ENCODE assay signal across 15 mouse cellular contexts in the genomic region with DNA sequence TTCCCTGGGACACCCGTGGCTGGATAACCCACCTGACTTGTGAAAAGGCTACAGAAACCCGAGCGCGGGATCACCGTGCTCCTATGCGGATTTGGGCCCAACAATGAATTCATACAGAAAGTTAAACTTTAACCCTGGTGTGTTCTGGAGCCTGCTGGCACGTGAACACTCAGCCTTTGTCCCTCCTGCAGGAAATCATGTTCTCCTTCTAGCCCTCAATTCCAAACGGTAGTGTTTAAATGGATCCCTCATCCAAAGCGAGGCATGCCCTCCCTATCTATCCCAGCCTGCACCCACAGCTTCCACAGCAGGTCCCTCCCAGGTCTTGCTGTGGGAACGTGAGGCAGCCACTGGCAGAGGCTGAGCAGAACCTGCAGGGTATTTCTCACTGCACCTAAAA. TPM values are rescaled to one million over a fixed set of nuclear protein-coding genes. Genes with fewer than 3 reads are reported as not detected.
DNase-seq lines count a peak whose midpoint lies in the region; ATAC-seq and TF ChIP-seq lines count a peak whose summit lies in the region.
"Had no signal": no experiment of that assay in that cellular context is flagged by ENCODE, and none has a peak within 500 bp of the region (broad histone marks: within the 10 kb centered on the region; RNA-seq: fewer than 3 reads in every experiment).

No protein-coding gene starts in this region.

- no peak overlapping the region for H3K4me2 ChIP-seq in forebrain, postnatal 0 days (ENCODE audit: low read depth)
- H3K4me2 ChIP-seq in forebrain, embryonic 11.5 days (ENCODE audit: low read depth, low read length, severe bottlenecking): no peak overlapping the region
- no peak overlapping the region for H3K4me2 ChIP-seq in limb, embryonic 13.5 days (replicated peaks)
- H3K4me2 ChIP-seq: midbrain, embryonic 11.5 days; neural tube, embryonic 15.5 days had no signal

- peaks cover 9% of the 10 kb centered on the region for H3K36me3 ChIP-seq in forebrain, postnatal 0 days (ENCODE audit: insufficient read depth)
- H3K36me3 ChIP-seq in forebrain, embryonic 11.5 days (ENCODE audit: control insufficient read depth, insufficient read depth, low read length): no peaks in the 10 kb centered on the region
- peaks cover 2% of the 10 kb centered on the region; the same call in 1 of the 2 replicates for H3K36me3 ChIP-seq in limb, embryonic 13.5 days

- 50% methylated on average over 10 of the region's 10 CpGs for WGBS in forebrain, postnatal 0 days
- whole genome bisulfite sequencing in forebrain, embryonic 11.5 days: 77% methylated on average over 10 of the region's 10 CpGs
- 78% methylated on average over 10 of the region's 10 CpGs for WGBS in limb, embryonic 13.5 days

- peak; percentile 39 for ATAC-seq in forebrain, postnatal 0 days
- ATAC-seq in forebrain, embryonic 11.5 days (replicated peaks; ENCODE audit: low FRiP score): no peak
- no peak for ATAC-seq in limb, embryonic 13.5 days (ENCODE audit: low FRiP score, low read depth)

- no peaks in the 10 kb centered on the region for H3K27me3 ChIP-seq in forebrain, postnatal 0 days (ENCODE audit: insufficient read depth, low read length)
- H3K27me3 ChIP-seq in forebrain, embryonic 11.5 days (ENCODE audit: control insufficient read depth, insufficient read depth, low read length): no peaks in the 10 kb centered on the region
- H3K27me3 ChIP-seq in limb, embryonic 13.5 days: no peaks in the 10 kb centered on the region
- H3K27me3 ChIP-seq: neural tube, embryonic 15.5 days had no signal

- no peak overlapping the region for H3K4me3 ChIP-seq in forebrain, postnatal 0 days (ENCODE audit: low read depth, low read length)
- no peak overlapping the region for H3K4me3 ChIP-seq in forebrain, embryonic 11.5 days (ENCODE audit: low read depth, low read length)
- H3K4me3 ChIP-seq in limb, embryonic 13.5 days: no peak overlapping the region
- H3K4me3 ChIP-seq: forebrain, embryonic 10.5 days; neural tube, embryonic 15.5 days had no signal

- no peak overlapping the region for H3K9ac ChIP-seq in forebrain, postnatal 0 days
- no peak overlapping the region for H3K9ac ChIP-seq in forebrain, embryonic 11.5 days (ENCODE audit: low read length)
- no peak overlapping the region for H3K9ac ChIP-seq in limb, embryonic 13.5 days
- H3K9ac ChIP-seq: neural tube, embryonic 15.5 days had no signal

- no peaks in the 10 kb centered on the region for H3K9me3 ChIP-seq in forebrain, postnatal 0 days (ENCODE audit: low read length)
- H3K9me3 ChIP-seq in forebrain, embryonic 11.5 days (ENCODE audit: control insufficient read depth, low read length): no peaks in the 10 kb centered on the region
- H3K9me3 ChIP-seq in limb, embryonic 13.5 days: no peaks in the 10 kb centered on the region
- H3K9me3 ChIP-seq: forebrain, embryonic 10.5 days; neural tube, embryonic 15.5 days had no signal

- H3K4me1 ChIP-seq in forebrain, postnatal 0 days (ENCODE audit: insufficient read depth): no peaks in the 10 kb centered on the region
- H3K4me1 ChIP-seq in forebrain, embryonic 11.5 days (replicated peaks; ENCODE audit: control insufficient read depth, insufficient read depth, low read length): no peaks in the 10 kb centered on the region
- H3K4me1 ChIP-seq in limb, embryonic 13.5 days: peaks cover 14% of the 10 kb centered on the region
- H3K4me1 ChIP-seq: forebrain, embryonic 10.5 days; neural tube, embryonic 15.5 days had no signal

- 0 out of 2 replicates have a peak overlapping the region, but pooled peaks have one; percentile 46 for H3K27ac ChIP-seq in forebrain, postnatal 0 days (ENCODE audit: low read depth, low read length)
- no peak overlapping the region for H3K27ac ChIP-seq in forebrain, embryonic 11.5 days (ENCODE audit: low read depth, low read length)
- peak overlapping the region; percentile 29; the same call in 1 of the 2 replicates for H3K27ac ChIP-seq in limb, embryonic 13.5 days
- H3K27ac ChIP-seq: forebrain, embryonic 10.5 days; neural tube, embryonic 15.5 days had no signal

- no peak for TF ChIP-seq CTCF in forebrain, postnatal 0 days (IDR thresholded peaks at IDR 0.05; ENCODE audit: low read depth)

- DNase-seq in forebrain, postnatal 0 days: no peak
- DNase-seq in forebrain, embryonic 11.5 days (ENCODE audit: low spot score): no peak
- peak; percentile 8 for DNase-seq in R1 (ENCODE audit: low read depth, low spot score)
- DNase-seq in kidney, adult 18-20 months: peak; percentile 65
- no peak for DNase-seq in natural killer cell, adult 2 months (ENCODE audit: low spot score in 2 of 2)
- DNase-seq in thymus, postnatal 25 days: no peak
- DNase-seq in left cerebral cortex, adult 8-10 months (ENCODE audit: low spot score in 2 of 2): no peak
- DNase-seq: gastrocnemius, postnatal 25 days; heart, postnatal 10 days; left cerebral cortex, postnatal 4 days had no signal

RNA-seq across cellular contexts. Expression of a gene that starts 30.0 kb away (rescaled TPM):
- 0.08 and 0.95 TPM in 2 replicates for total RNA-seq in forebrain, postnatal 0 days (2014; rRNA removed)
- 0.38 and 0.58 TPM in 2 replicates for polyA plus RNA-seq in forebrain, postnatal 0 days (2015; fragmentation: Nextera tagmentation; extraction: Ambion mirVana)
- 1.3 and 1.6 TPM in 2 replicates for polyA plus RNA-seq in forebrain, embryonic 11.5 days (2014; fragmentation: Nextera tagmentation; extraction: Ambion mirVana)
- 60.4 and 66.1 TPM in 2 replicates for polyA plus RNA-seq in limb, embryonic 13.5 days (2015; fragmentation: Nextera tagmentation; extraction: Ambion mirVana)
- 1 to 10 TPM in 1 of 4 experiments, under 1 TPM in 3; 0.27 to 1.2 (median 0.43) TPM for total RNA-seq in left cerebral cortex, adult 8-10 months (2022)
- total RNA-seq: MEL had no signal

Comparison
In these comparisons a context has a peak if more than half of its experiments do, and no peak if none do; other contexts are left out.
1. DNase-seq: peak in R1 (single experiment) and kidney, adult 18-20 months (single experiment); none in forebrain, postnatal 0 days (single experiment), forebrain, embryonic 11.5 days (single experiment), natural killer cell, adult 2 months (0 of 2), thymus, postnatal 25 days (single experiment) and left cerebral cortex, adult 8-10 months (0 of 2).
2. RNA of a gene that starts 30.0 kb away (polyA plus RNA-seq): 60.4 to 66.1 TPM in limb, embryonic 13.5 days; 1.3 to 1.6 TPM in forebrain, embryonic 11.5 days and 0.38 to 0.58 TPM in forebrain, postnatal 0 days; every median in the first group is over 10 times any median in the second.